Mouse (Mus musculus) ES-E14 (cell line): ENCODE results near the gene Gm3045.

ENCODE experiments used
- HCFC1 ChIP-seq: IDR thresholded peaks from 2 replicates; pipeline ENCODE4 v1.6.1; 2012; ENCODE audit warnings: low read length, inconsistent platforms, borderline replicate concordance; ENCODE audit not compliant: insufficient read depth
- MAFK ChIP-seq: IDR thresholded peaks from 2 replicates; pipeline ENCODE4 v1.6.1; 2014; ENCODE audit warnings: mild to moderate bottlenecking, low read depth, low read length, inconsistent platforms; ENCODE audit not compliant: insufficient read depth
- ZC3H11A ChIP-seq: IDR thresholded peaks from 2 replicates; pipeline ENCODE4 v1.6.1; 2012; ENCODE audit warnings: low read depth, mild to moderate bottlenecking, inconsistent platforms, low read length, borderline replicate concordance

DNA sequence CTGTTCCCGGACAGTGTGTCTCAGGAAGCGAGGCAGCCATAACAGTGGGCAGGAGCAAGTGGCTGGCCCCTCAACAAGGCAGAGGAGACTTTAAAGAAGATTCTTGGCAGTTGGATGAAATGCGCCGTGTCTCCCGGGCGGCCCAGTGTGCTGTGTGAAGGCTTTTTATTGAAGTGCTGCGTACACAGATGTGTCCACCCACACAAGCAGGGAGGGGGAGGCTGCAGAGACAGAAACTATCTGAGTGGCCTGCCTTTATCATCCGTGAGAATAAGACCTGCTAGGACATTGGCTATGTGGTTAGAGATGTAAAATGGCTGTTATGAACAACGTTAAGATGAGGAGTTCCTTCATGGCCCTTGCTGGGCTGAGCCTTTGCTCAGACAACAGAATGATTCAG lies 40.0 kb upstream of the Gm3045 start:
- no peak for TF ChIP-seq HCFC1
- no peak for TF ChIP-seq MAFK
- TF ChIP-seq ZC3H11A, result no peak
